Mouse (Mus musculus): ENCODE measurements at regions not wholly inside any gene's neighbourhood (a gene's known extent, or its start where the extent isn't known, plus 50 kb on each side); places are given as distances from the start of the nearest gene placed in this dataset.

GRCm38 (mm10) chr1:166807163-166807945 is 125.7 kb upstream of the Fmo9 start:
- no peak for DNase-seq (ENCODE audit: low read depth, low spot score)

GRCm38 (mm10) chr1:166811341-166812071 is 129.9 kb upstream of the Fmo9 start:
- DNase-seq (ENCODE audit: low read depth, low spot score) = no peak

- no peak for DNase-seq (ENCODE audit: low read depth, low spot score)
These were observed 130.4 kb upstream of the Fmo9 start for GRCm38 (mm10) chr1:166812072-166812461.

GRCm38 (mm10) chr1:166812920-166813439 is 131.3 kb upstream of the Fmo9 start:
- no peak for DNase-seq (ENCODE audit: low read depth, low spot score)

GRCm38 (mm10) chr1:166817927-166818326 is 136.3 kb upstream of the Fmo9 start:
- DNase-seq (ENCODE audit: low read depth, low spot score) = no peak

- DNase-seq (ENCODE audit: low read depth, low spot score) = no peak
These were observed 137.0 kb upstream of the Fmo9 start for GRCm38 (mm10) chr1:166818682-166819081.

GRCm38 (mm10) chr1:166819420-166819819 is 137.8 kb upstream of the Fmo9 start:
- DNase-seq (ENCODE audit: low read depth, low spot score) = no peak

GRCm38 (mm10) chr1:166820050-166820449 is 138.4 kb upstream of the Fmo9 start:
- DNase-seq (ENCODE audit: low read depth, low spot score) = no peak

- DNase-seq (ENCODE audit: low read depth, low spot score) = peak; percentile 4
These were observed 139.5 kb upstream of the Fmo9 start for GRCm38 (mm10) chr1:166821146-166821545.

GRCm38 (mm10) chr1:166837299-166837698 is 155.7 kb upstream of the Fmo9 start:
- no peak for DNase-seq (ENCODE audit: low read depth, low spot score)

GRCm38 (mm10) chr1:166839833-166840232 is 158.2 kb upstream of the Fmo9 start:
- DNase-seq (ENCODE audit: low read depth, low spot score) = no peak

GRCm38 (mm10) chr1:166843397-166843877 is 157.8 kb upstream of the Fam78b start:
- no peak for DNase-seq (ENCODE audit: low read depth, low spot score)

- DNase-seq (ENCODE audit: low read depth, low spot score) = no peak
These were observed 154.7 kb upstream of the Fam78b start for GRCm38 (mm10) chr1:166846566-166846965.

- no peak for DNase-seq (ENCODE audit: low read depth, low spot score)
These were observed 154.0 kb upstream of the Fam78b start for GRCm38 (mm10) chr1:166847233-166847632.

GRCm38 (mm10) chr1:166848015-166848535 is 153.1 kb upstream of the Fam78b start:
- no peak for DNase-seq (ENCODE audit: low read depth, low spot score)

GRCm38 (mm10) chr1:166855988-166856387 is 145.2 kb upstream of the Fam78b start:
- no peak for DNase-seq (ENCODE audit: low read depth, low spot score)

GRCm38 (mm10) chr1:166866256-166866655 is 135.0 kb upstream of the Fam78b start:
- DNase-seq (ENCODE audit: low read depth, low spot score) = no peak

- no peak for DNase-seq (ENCODE audit: low read depth, low spot score)
These were observed 130.0 kb upstream of the Fam78b start for GRCm38 (mm10) chr1:166871258-166871657.

- DNase-seq (ENCODE audit: low read depth, low spot score) = no peak
These were observed 124.8 kb upstream of the Fam78b start for GRCm38 (mm10) chr1:166876452-166876851.

- DNase-seq (ENCODE audit: low read depth, low spot score) = no peak
These were observed 118.0 kb upstream of the Fam78b start for GRCm38 (mm10) chr1:166883215-166883614.

GRCm38 (mm10) chr1:166895945-166896344 is 105.3 kb upstream of the Fam78b start:
- DNase-seq (ENCODE audit: low read depth, low spot score) = no peak

GRCm38 (mm10) chr1:166898741-166899140 is 102.5 kb upstream of the Fam78b start:
- no peak for DNase-seq (ENCODE audit: low read depth, low spot score)
